Mouse (Mus musculus): ENCODE measurements around the gene Creld2.

The Creld2 gene

DNA sequence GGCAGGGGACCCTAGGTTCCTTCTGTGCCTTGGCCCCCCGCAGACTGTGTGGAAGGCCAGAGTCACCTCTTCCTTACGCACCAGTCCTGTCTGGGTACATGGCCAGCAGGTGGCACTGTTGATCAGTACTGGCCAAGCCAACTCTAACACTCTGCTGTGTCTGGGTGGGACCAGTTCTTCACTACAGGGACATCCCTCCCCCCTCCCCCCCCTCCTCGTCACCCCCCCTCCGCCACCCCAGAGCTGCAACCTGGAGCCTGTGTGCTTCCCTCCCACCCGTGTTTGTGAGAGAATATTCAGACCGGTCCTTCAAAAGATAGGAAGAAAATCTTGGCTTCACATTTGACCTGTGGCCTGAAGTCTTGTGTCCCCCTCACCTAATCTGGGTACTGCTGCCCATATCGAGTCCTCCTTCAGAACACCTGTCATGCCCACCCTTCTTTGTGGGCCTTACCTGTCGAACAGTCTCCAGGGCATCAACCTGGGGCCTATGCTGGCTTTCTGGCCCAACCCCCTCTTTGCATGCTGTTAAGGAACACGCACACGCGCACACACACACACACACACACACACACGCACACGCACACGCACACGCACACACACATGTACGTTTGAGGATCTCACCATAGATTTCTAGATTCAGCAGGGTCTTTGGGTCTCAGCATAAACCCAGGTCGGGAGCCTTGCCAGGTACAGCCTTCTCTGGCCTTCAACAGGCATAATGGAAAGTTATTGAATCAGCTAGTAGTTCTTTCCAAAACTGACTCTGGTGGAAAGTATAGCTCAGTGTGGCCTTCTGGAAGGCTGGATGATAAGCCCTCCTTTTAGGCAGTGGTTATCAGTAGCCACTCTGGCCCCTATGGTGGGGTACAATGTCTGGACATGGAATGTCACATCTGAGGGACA, 9.6 kb downstream of the Creld2 start:
- CTCF ChIA-PET: interaction anchor here (0.6 to 3.1 kb wide), 3 partner anchors 48 to 92 kb away, joined by 3 to 23 read pairs (median 3); no protein-coding TSS in a partner anchor

GRCm38 (mm10) chr15:88829791-88830440, 10.5 kb downstream of the Creld2 start:
- CTCF ChIA-PET: interaction anchor here (3.1 kb wide), 1 partner anchor 47 kb away, joined by 23 read pairs; no protein-coding TSS in a partner anchor

DNA sequence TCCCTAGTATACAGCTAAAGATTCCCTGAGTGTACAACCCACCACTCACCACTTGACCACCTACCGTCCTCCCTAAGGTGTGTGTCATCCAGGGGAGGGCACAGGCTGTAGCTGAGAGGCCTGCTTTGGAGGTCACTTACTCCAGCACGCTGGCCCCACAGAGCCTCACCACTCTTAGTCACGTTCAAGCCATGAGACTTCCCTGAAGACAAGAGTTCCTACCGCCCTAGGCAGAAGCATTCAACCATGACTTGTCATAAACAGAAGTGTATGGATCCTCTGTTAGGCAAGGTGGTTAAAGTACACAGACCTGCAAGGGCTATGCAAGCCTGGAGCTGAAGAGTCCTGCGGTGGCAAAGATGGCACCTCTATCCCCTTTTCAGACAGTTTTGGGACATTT, 11.2 kb downstream of the Creld2 start:
- CTCF ChIA-PET: no interaction called here

DNA sequence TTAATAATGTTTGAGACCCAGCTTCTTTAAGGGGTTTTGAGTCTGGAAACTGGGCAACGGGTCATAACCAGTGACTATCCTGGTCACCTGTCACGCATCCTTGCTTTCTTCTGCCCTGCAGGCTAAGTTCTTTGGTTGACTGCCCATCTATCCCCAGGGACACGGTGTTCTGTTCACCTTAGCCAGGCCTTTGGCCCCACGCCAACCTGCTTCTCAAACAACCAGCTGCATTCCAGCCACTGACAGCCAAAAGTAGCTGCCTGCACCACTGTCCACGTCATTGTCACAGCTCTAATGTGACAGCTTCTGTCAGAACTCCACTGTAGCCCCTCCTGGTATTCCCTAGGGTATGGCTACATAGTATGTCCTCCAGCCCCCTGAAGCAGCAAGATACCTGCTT, 12.0 kb downstream of the Creld2 start:
- CTCF ChIA-PET: no interaction called here

GRCm38 (mm10) chr15:88832536-88832935, 13.1 kb downstream of the Creld2 start:
- CTCF ChIA-PET: interaction anchor here (0.8 kb wide), 1 partner anchor 43 kb away, joined by 9 read pairs; no protein-coding TSS in a partner anchor

DNA sequence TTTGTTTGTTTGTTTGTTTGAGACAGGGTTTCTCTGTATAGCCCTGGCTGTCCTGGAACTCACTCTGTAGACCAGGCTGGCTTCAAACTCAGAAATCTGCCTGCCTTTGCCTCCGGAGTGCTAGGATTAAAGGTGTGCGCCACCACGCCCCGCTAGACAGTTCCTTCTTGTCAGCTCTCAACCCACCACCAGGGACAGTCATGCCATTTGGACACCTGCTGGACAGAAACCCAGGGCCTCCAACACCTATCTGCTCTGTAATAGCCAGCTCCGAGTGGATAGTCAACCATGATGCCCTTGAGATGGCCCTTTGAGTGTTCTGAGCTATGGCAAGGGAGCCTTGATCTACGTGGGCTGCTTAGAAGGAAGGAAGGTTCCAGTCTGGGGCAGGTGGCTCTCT, 16.6 kb downstream of the Creld2 start:
- CTCF ChIA-PET: interaction anchor here (0.8 kb wide), 1 partner anchor 34 kb away, joined by 3 read pairs; no protein-coding TSS in a partner anchor

DNA sequence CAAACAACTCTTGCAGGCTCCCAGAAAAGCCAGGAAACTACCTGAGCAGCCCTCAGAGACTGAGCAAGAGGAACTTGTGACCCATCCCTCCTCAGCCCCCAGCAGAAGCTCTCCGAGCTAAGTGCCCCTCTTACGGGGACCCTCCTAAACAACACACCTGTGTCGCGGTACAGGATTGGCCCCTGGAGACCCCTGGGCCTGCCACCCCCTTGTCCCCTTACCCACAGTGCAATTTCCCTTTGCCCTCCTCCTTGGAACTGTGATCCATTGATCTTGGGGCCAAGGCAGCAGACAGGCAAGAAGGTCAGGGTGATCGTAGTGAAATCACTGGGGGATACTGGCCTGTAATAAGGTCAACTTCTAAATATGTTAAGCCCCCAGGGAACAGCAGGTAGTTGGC, 17.1 kb downstream of the Creld2 start:
- CTCF ChIA-PET: interaction anchor here (0.8 kb wide), 1 partner anchor 34 kb away, joined by 3 read pairs; no protein-coding TSS in a partner anchor

DNA sequence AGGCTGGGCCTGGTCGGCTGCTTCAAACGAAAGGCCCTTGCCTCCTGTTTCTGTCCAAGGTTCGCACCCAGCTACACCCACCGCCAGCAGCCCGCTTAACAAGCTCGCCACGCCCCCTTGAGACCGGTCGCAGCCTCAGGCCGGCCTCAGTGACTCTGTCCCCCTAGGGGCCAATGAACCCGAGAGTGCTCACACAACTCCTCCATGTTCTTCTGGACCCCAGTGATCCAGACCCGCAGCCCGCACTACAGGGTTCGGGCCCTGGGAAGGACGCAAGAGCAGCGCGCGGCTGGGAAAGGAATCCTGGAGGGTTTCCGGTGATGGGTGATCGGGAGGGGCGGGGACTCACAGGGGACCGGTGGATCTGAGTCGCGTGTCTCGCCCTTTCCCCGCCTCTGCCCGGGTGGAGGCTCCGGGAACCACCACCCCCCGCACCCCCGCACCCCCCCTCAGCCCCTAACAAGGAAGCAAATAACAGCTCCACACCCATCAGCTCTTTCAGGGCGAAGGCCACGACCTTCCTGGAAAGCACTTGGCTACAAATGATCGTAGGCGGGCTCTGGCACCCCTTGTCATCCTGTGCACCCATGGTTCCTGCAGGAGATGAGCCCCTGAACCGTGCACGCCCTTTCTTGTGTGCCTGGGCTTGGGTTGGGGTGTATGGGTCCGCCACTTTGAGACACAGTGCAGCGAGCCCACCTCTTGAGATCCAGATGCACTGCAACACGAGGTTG, 17.9 kb downstream of the Creld2 start:
- CTCF ChIA-PET: interaction anchor here (0.7 to 0.9 kb wide), 2 partner anchors 38 to 39 kb away, joined by 3 to 8 read pairs; no protein-coding TSS in a partner anchor

- CTCF ChIA-PET: interaction anchor here (0.9 kb wide), 1 partner anchor 38 kb away, joined by 3 read pairs; no protein-coding TSS in a partner anchor
These were observed 18.5 kb downstream of the Creld2 start for GRCm38 (mm10) chr15:88837977-88838376.

DNA sequence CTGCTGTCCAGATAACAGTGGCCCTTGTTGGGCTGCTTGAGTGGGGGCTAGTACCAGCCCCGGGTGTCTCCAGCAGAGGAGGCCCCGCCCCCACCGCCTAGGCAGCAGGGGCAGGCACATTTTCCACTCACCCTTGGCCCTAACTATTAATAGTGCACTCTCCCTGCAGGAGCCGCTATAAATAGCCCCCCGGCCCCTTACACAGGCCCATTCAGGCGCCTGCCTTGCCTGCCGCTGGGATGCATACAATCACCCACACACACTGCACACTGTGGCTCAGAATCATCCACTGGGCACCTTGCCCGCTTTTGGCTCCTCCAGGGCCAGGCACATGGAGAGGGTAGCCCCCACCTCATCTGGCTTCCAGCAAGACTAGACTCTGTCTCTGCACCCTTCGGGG, 19.8 kb downstream of the Creld2 start:
- CTCF ChIA-PET: no interaction called here

DNA sequence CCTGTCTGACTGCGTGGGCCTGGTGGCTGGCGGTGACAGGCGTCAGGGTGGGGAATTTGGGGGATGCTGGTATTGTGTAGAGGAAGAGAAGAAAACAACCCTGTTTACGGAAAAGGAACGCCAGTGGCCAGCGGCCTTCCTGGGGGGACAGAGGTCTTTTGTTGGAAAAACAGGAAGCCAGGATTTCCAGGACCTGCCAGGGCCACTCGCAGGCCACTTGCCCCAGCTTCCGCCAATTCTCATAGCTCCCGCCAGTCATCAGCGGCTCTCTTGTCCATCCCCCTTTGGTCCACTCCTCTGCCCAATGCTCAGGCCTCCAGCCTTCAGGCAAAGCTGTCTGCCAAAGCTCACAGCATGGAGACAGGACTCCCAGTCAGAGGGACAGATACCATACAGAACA, 20.7 kb downstream of the Creld2 start:
- CTCF ChIA-PET: no interaction called here

- CTCF ChIA-PET: no interaction called here
These were observed 21.7 kb downstream of the Creld2 start for GRCm38 (mm10) chr15:88841160-88841559.

DNA sequence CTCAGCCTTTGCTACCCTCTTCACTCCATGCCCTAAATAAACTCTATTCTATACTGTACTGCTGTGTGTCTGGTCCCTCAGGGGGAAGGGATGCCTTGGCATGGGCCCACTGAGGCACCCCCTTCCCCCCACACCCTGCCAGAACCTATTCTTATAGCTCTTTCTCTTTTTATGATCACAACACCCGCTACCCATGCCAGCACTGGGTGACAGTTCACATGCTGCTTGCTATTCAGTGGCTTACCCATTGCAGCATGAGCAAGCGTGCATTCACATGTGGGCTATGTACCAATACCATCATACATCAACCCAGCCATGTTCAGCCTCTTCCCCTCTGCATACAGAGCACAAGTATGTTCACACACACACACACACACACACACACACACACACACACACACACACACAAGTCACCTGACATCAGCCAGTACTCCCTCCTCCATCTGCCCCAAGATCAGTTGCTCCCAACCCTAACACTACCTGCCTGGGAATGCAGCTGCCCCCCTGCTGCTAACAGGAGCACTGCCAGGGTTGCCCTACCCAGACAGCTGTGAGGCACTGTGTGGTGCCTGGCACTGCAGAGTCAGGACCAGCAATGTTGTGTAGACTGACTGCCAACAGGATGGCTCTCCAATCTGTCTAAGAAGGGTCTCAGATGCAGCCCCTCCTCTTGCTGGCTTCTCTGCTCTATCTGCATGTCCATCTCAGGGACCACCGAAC, 22.3 kb downstream of the Creld2 start:
- CTCF ChIA-PET: interaction anchor here (0.6 kb wide), 1 partner anchor 128 kb away, joined by 5 read pairs; no protein-coding TSS in a partner anchor

- CTCF ChIA-PET: interaction anchor here (0.6 kb wide), 1 partner anchor 129 kb away, joined by 5 read pairs; no protein-coding TSS in a partner anchor
These were observed 22.8 kb downstream of the Creld2 start for GRCm38 (mm10) chr15:88842300-88842673.

GRCm38 (mm10) chr15:88843486-88844097, 24.1 kb downstream of the Creld2 start:
- CTCF ChIA-PET: no interaction called here

GRCm38 (mm10) chr15:88844966-88845365, 25.5 kb downstream of the Creld2 start:
- CTCF ChIA-PET: no interaction called here

DNA sequence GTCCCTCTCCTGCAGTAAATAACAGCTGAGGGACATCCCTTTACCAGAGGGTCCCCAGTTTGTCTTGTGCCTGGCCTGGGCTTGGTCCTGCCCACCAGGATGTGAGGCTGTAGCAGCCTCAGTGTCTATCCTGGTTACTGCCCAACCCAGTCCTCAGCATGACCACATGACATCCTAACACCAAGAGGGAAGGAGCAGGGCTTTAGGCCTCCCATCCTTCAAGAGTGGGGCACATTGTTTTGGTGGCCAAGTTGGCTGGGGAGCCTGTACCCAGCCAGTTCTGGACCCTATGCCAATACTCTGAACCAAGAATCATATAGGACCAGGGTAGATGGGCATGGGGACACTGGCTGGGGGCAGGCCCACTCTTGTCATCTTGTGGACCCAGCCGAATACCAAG, 29.2 kb downstream of the Creld2 start:
- CTCF ChIA-PET: no interaction called here

- CTCF ChIA-PET: no interaction called here
These were observed 30.2 kb downstream of the Creld2 start for GRCm38 (mm10) chr15:88849621-88850020.

GRCm38 (mm10) chr15:88850146-88850826, 30.8 kb downstream of the Creld2 start:
- CTCF ChIA-PET: no interaction called here

DNA sequence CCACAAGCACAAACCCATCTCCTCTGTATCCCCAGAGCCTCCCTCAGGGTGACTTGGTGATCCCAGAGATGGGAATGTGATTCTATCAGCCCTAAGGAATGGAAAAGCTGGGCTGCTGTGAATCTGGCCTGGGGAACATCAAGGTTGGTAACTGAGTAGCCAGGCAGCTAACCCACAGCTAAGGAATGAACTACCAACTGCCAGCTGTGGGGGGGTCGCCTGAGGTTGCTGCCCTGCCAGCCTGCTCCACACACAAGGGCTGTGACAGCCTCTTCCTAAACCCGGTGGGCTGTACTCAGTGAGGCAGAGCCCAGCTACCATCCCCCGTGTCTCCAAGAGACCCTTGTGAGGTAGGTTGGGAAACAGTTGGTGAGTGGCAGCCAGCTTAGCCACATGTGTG, 31.6 kb downstream of the Creld2 start:
- CTCF ChIA-PET: no interaction called here
